Mouse (Mus musculus) MEL (cell line): ENCODE data around the gene Trib3. TPM values are rescaled to one million over a fixed set of nuclear protein-coding genes. Genes with fewer than 3 reads are reported as not detected.

Experiments used
- DNase-seq: peaks from one replicate; pipeline ENCODE4 v3.0.0; 2011; ENCODE audit warnings: low read depth, low spot score
- H3K27ac ChIP-seq: 2 replicates; pipeline ENCODE4 v1.5.1; 2012; ENCODE audit warnings: low read depth, mild to moderate bottlenecking, control low read depth, low read length, moderate library complexity; ENCODE audit not compliant: control insufficient read depth
- H3K27me3 ChIP-seq, 2 experiments: fragments of 150-350 bp in 1 of 2; sonication (generic) in 1 of 2; 2 replicates each; pipeline ENCODE4 v1.6.1; 2012; ENCODE audit warnings: low read length in 2 of 2, mild to moderate bottlenecking in 2 of 2, improper control_type of control experiment in 1 of 2, moderate library complexity in 1 of 2; ENCODE audit not compliant: insufficient read depth in 2 of 2, control insufficient read depth in 1 of 2
- H3K36me3 ChIP-seq, 2 experiments: 2 replicates each; pipeline ENCODE4 v1.6.1; 2012 to 2014; ENCODE audit warnings: low read length in 2 of 2, improper control_type of control experiment in 1 of 2, inconsistent platforms in 1 of 2, mild to moderate bottlenecking in 1 of 2; ENCODE audit not compliant: insufficient read depth in 2 of 2, control insufficient read depth in 1 of 2
- H3K4me1 ChIP-seq, 2 experiments: fragments of 150-350 bp in 1 of 2; sonication (generic) in 1 of 2; 2 replicates each; pipeline ENCODE4 v1.6.1; 2012; ENCODE audit warnings: low read length in 2 of 2, improper control_type of control experiment in 1 of 2, mild to moderate bottlenecking in 1 of 2; ENCODE audit not compliant: insufficient read depth in 2 of 2, control insufficient read depth in 1 of 2
- H3K4me3 ChIP-seq, 2 experiments: fragments of 150-350 bp in 1 of 2; sonication (generic) in 1 of 2; 2 replicates each; pipeline ENCODE4 v1.5.1; 2012; ENCODE audit warnings: low read depth in 2 of 2, low read length in 2 of 2, mild to moderate bottlenecking in 2 of 2, moderate library complexity in 2 of 2, control low read depth in 1 of 2, improper control_type of control experiment in 1 of 2; ENCODE audit not compliant: control insufficient read depth in 1 of 2, insufficient read depth in 1 of 2
- H3K79me2 ChIP-seq: 2 replicates; pipeline ENCODE4 v1.6.1; 2012; ENCODE audit warnings: mild to moderate bottlenecking, low read length, moderate library complexity; ENCODE audit not compliant: control insufficient read depth, poor library complexity, insufficient read depth
- H3K9ac ChIP-seq: 2 replicates; pipeline ENCODE4 v1.6.1; 2012; ENCODE audit warnings: low read depth, mild to moderate bottlenecking, control low read depth, low read length, moderate library complexity; ENCODE audit not compliant: control insufficient read depth, poor library complexity, severe bottlenecking
- H3K9me3 ChIP-seq: fragments of 150-350 bp; sonication (generic); replicated peaks from 2 replicates; pipeline ENCODE4 v1.6.1; 2012; ENCODE audit warnings: mild to moderate bottlenecking, low read length, improper control_type of control experiment, moderate library complexity; ENCODE audit not compliant: insufficient read depth
- BHLHE40 ChIP-seq: IDR thresholded peaks from 2 replicates; pipeline ENCODE4 v1.6.1; 2012; ENCODE audit warnings: low read depth, mild to moderate bottlenecking, inconsistent platforms, low read length, improper control_type of control experiment, borderline replicate concordance
- CHD1 ChIP-seq: IDR thresholded peaks from 2 replicates; pipeline ENCODE4 v1.6.1; 2012; ENCODE audit warnings: low read depth, mild to moderate bottlenecking, inconsistent platforms, low read length, improper control_type of control experiment
- CHD2 ChIP-seq: IDR thresholded peaks from 2 replicates; pipeline ENCODE4 v1.6.1; 2011; ENCODE audit warnings: low read length, improper control_type of control experiment
- CTCF ChIP-seq, 3 experiments: IDR thresholded peaks in 2 of 3; conservative IDR thresholded peaks in 1 of 3; 2 replicates each; pipeline ENCODE4 v1.5.1; 2011 to 2012; ENCODE audit warnings: low read length in 3 of 3, low read depth in 2 of 3, mild to moderate bottlenecking in 2 of 3, improper control_type of control experiment in 1 of 3, inconsistent platforms in 1 of 3, mixed read lengths in 1 of 3, moderate library complexity in 1 of 3; ENCODE audit not compliant: control insufficient read depth in 1 of 3, insufficient read depth in 1 of 3, poor library complexity in 1 of 3, severe bottlenecking in 1 of 3
- ELF1 ChIP-seq: IDR thresholded peaks from 2 replicates; pipeline ENCODE4 v1.6.1; 2014; ENCODE audit warnings: low read depth, mild to moderate bottlenecking, inconsistent platforms, low read length, improper control_type of control experiment, moderate library complexity
- EP300 ChIP-seq, 2 experiments: IDR thresholded peaks; 2 replicates each; pipeline ENCODE4 v1.6.1; 2011; ENCODE audit warnings: improper control_type of control experiment in 2 of 2, low read length in 2 of 2, low read depth in 1 of 2, mild to moderate bottlenecking in 1 of 2
- GABPA ChIP-seq: IDR thresholded peaks from 2 replicates; pipeline ENCODE4 v1.6.1; 2012; ENCODE audit warnings: low read depth, mild to moderate bottlenecking, inconsistent platforms, low read length, improper control_type of control experiment, moderate library complexity
- KAT2A ChIP-seq: conservative IDR thresholded peaks from 2 replicates; pipeline ENCODE4 v1.6.1; 2012; ENCODE audit warnings: low read depth, low read length, improper control_type of control experiment, inconsistent platforms
- MAFK ChIP-seq: IDR thresholded peaks from 2 replicates; pipeline ENCODE4 v1.6.1; 2011; ENCODE audit warnings: low read depth, mild to moderate bottlenecking, low read length, improper control_type of control experiment, borderline replicate concordance
- MYB ChIP-seq: IDR thresholded peaks from 2 replicates; pipeline ENCODE4 v1.6.1; 2011; ENCODE audit warnings: mild to moderate bottlenecking, low read depth, low read length, improper control_type of control experiment
- MYC ChIP-seq: IDR thresholded peaks from 2 replicates; pipeline ENCODE4 v1.6.1; 2011; ENCODE audit warnings: low read depth, mild to moderate bottlenecking, low read length, improper control_type of control experiment, moderate library complexity
- POLR2AphosphoS2 ChIP-seq: IDR thresholded peaks from 2 replicates; pipeline ENCODE4 v1.6.1; 2011; ENCODE audit warnings: low read length, improper control_type of control experiment
- SMC3 ChIP-seq: IDR thresholded peaks from 2 replicates; pipeline ENCODE4 v1.6.1; 2011; ENCODE audit warnings: low read depth, low read length, improper control_type of control experiment
- TBP ChIP-seq: IDR thresholded peaks from 2 replicates; pipeline ENCODE4 v1.8.0; 2011; ENCODE audit warnings: low read depth, low read length, improper control_type of control experiment
- UBTF ChIP-seq: IDR thresholded peaks from 2 replicates; pipeline ENCODE4 v1.6.1; 2012; ENCODE audit warnings: low read depth, mild to moderate bottlenecking, inconsistent platforms, low read length, improper control_type of control experiment, moderate library complexity, borderline replicate concordance; ENCODE audit not compliant: insufficient read depth
- USF2 ChIP-seq, 2 experiments: IDR thresholded peaks; 2 replicates each; pipeline ENCODE4 v1.6.1; 2011 to 2012; ENCODE audit warnings: improper control_type of control experiment in 2 of 2, low read length in 2 of 2, borderline replicate concordance in 1 of 2, inconsistent platforms in 1 of 2, low read depth in 1 of 2, mild to moderate bottlenecking in 1 of 2; ENCODE audit not compliant: insufficient read depth in 1 of 2
- ZC3H11A ChIP-seq: IDR thresholded peaks from 2 replicates; pipeline ENCODE4 v1.6.1; 2012; ENCODE audit warnings: low read depth, mild to moderate bottlenecking, inconsistent platforms, low read length, improper control_type of control experiment
- ZKSCAN1 ChIP-seq: IDR thresholded peaks from 2 replicates; pipeline ENCODE4 v1.6.1; 2012; ENCODE audit warnings: low read depth, mild to moderate bottlenecking, inconsistent platforms, low read length, improper control_type of control experiment, moderate library complexity
- ZNF384 ChIP-seq: IDR thresholded peaks from 2 replicates; pipeline ENCODE4 v1.6.1; 2012; ENCODE audit warnings: low read depth, mild to moderate bottlenecking, inconsistent platforms, low read length, improper control_type of control experiment
- polyA plus RNA-seq, 2 experiments: library from polyadenylated mRNA; stranded (reverse) in 1 of 2; unstranded in 1 of 2; fragments of >175 nt in 1 of 2; fragments of >200 nt in 1 of 2; gene quantifications; 2 replicates each; pipeline versions ENCODE4 v1.2.1 to v1.2.4; 2012; ENCODE audit warnings: low replicate concordance in 2 of 2, low read depth in 1 of 2; ENCODE audit not compliant: insufficient read length in 2 of 2, insufficient read depth in 1 of 2, missing spikeins in 1 of 2
- total RNA-seq: library from RNA; depleted of rRNA; stranded (reverse); fragments of 300-350 nt; gene quantifications from 2 replicates; pipeline ENCODE4 v1.2.3, GENCODE M21; 2012

Trib3 gene
- total and polyA plus RNA-seq, 3 experiments, result 6.1 to 34.9 TPM; not detected in 1

GRCm38 (mm10) chr2:152327980-152328379 lies 15.9 kb downstream of the Trib3 start:
- Histone ChIP-seq H3K27me3 (no peaks in the 10 kb centered on the region), H3K4me3 (no peak overlapping the region), H3K9ac (no peak overlapping the region), H3K79me2 (peaks cover 28% of the 10 kb centered on the region), H3K36me3 (peaks cover 1 to 23% of the 10 kb centered on the region in 2 experiments; a peak in 3 of 4 replicates), H3K27ac (no peak overlapping the region), H3K4me1 (peaks cover 5 to 14% of the 10 kb centered on the region in 2 experiments), H3K9me3 (no peaks in the 10 kb centered on the region)
- TF ChIP-seq ZNF384 (no peak), ZKSCAN1 (no peak), ELF1 (no peak), POLR2AphosphoS2 (no peak)
- no peak for DNase-seq

GRCm38 (mm10) chr2:152326654-152327053 lies 17.2 kb downstream of the Trib3 start:
- Histone ChIP-seq H3K36me3 (peaks cover 3 to 23% of the 10 kb centered on the region in 2 experiments; a peak in 3 of 4 replicates), H3K4me1 (peaks cover 5 to 14% of the 10 kb centered on the region in 2 experiments), H3K9ac (no peak overlapping the region), H3K9me3 (no peaks in the 10 kb centered on the region), H3K4me3 (no peak overlapping the region), H3K27ac (no peak overlapping the region), H3K79me2 (peaks cover 21% of the 10 kb centered on the region), H3K27me3 (no peaks in the 10 kb centered on the region)
- no peak for TF ChIP-seq USF2 (IDR thresholded peaks at IDR 0.05; ENCODE audit: borderline replicate concordance in 1 of 2, insufficient read depth in 1 of 2, low read depth in 1 of 2, low read length in 2 of 2)
- TF ChIP-seq CTCF (IDR thresholded peaks at IDR 0.05 in 2 of 3, conservative IDR thresholded peaks at IDR 0.05 in 1 of 3; ENCODE audit: control insufficient read depth in 1 of 3, insufficient read depth in 1 of 3, low read depth in 2 of 3, low read length in 3 of 3, poor library complexity in 1 of 3, severe bottlenecking in 1 of 3), result no peak
- TF ChIP-seq CHD1, result no peak
- no peak for TF ChIP-seq CHD2
- TF ChIP-seq BHLHE40, result no peak
- no peak for DNase-seq

GRCm38 (mm10) chr2:152326157-152326556 lies 17.7 kb downstream of the Trib3 start:
- H3K27me3 ChIP-seq, result no peaks in the 10 kb centered on the region
- H3K9ac ChIP-seq, result no peak overlapping the region
- H3K4me3 ChIP-seq, result no peak overlapping the region
- peaks cover 3 to 23% of the 10 kb centered on the region in 2 experiments; a peak in 3 of 4 replicates for H3K36me3 ChIP-seq
- TF ChIP-seq USF2 (IDR thresholded peaks at IDR 0.05; ENCODE audit: borderline replicate concordance in 1 of 2, insufficient read depth in 1 of 2, low read depth in 1 of 2, low read length in 2 of 2), result no peak
- TF ChIP-seq MYC, result no peak
- TF ChIP-seq TBP, result no peak
- no peak for TF ChIP-seq MYB
- TF ChIP-seq SMC3, result no peak
- no peak for TF ChIP-seq MAFK
- no peak for TF ChIP-seq ELF1
- no peak for TF ChIP-seq UBTF
- no peak for TF ChIP-seq POLR2AphosphoS2
- TF ChIP-seq GABPA, result no peak
- TF ChIP-seq KAT2A, result no peak
- TF ChIP-seq EP300 (IDR thresholded peaks at IDR 0.05; ENCODE audit: low read depth in 1 of 2, low read length in 2 of 2), result no peak
- TF ChIP-seq ZC3H11A, result no peak
- peaks cover 16% of the 10 kb centered on the region for H3K79me2 ChIP-seq
- no peak for DNase-seq
- H3K27ac ChIP-seq, result no peak overlapping the region
- H3K4me1 ChIP-seq, result peaks cover 5 to 14% of the 10 kb centered on the region in 2 experiments
- no peaks in the 10 kb centered on the region for H3K9me3 ChIP-seq
